In the genomic region with DNA sequence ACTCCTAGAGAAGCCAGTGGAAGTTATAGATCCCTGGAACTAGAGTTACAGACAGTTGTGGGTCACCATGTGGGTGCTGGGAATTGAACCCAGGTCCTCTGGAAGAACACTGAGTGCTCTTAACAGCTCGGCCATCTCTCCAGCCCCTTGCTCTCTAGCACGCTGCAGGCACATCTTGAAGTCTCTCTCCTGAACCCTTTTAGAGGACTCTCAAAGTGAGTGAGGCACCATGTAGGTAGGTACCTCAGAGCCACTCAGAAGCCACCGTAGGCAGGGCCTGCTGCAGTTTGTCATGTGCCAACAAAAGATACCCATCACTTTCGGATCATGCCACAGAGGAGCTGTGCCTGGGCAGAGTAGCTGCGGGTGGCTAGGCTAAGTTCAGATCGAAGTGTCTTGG, we compare ENCODE assay signal across 33 mouse cellular contexts. TPM values are rescaled to one million over a fixed set of nuclear protein-coding genes. Genes with fewer than 3 reads are reported as not detected.
"Had no signal": no experiment of that assay in that cellular context is flagged by ENCODE, and none has a peak within 500 bp of the region (broad histone marks: within the 10 kb centered on the region; RNA-seq: fewer than 3 reads in every experiment).

No protein-coding gene starts in this region.

- H3K27ac ChIP-seq: hindbrain, postnatal 0 days; kidney, embryonic 15.5 days; kidney, postnatal 0 days; limb, embryonic 13.5 days; limb, embryonic 15.5 days; liver, embryonic 12.5 days; liver, embryonic 14.5 days had no signal

- H3K36me3 ChIP-seq: heart, embryonic 12.5 days; hindbrain, embryonic 13.5 days; hindbrain, embryonic 15.5 days; kidney, embryonic 15.5 days; limb, embryonic 13.5 days; limb, embryonic 15.5 days; liver, embryonic 12.5 days had no signal

- H3K4me2 ChIP-seq: heart, embryonic 12.5 days; hindbrain, embryonic 13.5 days; hindbrain, embryonic 15.5 days; kidney, embryonic 15.5 days; limb, embryonic 13.5 days; limb, embryonic 15.5 days; liver, embryonic 12.5 days had no signal

- H3K27me3 ChIP-seq: hindbrain, embryonic 13.5 days; hindbrain, embryonic 15.5 days; limb, embryonic 15.5 days had no signal

- H3K4me3 ChIP-seq: heart, embryonic 12.5 days; hindbrain, embryonic 13.5 days; hindbrain, embryonic 15.5 days; kidney, embryonic 15.5 days; limb, embryonic 13.5 days; limb, embryonic 15.5 days; liver, embryonic 12.5 days had no signal

- H3K9ac ChIP-seq: heart, embryonic 12.5 days; hindbrain, embryonic 13.5 days; hindbrain, embryonic 15.5 days; kidney, embryonic 15.5 days; limb, embryonic 13.5 days; limb, embryonic 15.5 days; liver, embryonic 12.5 days; liver, embryonic 14.5 days had no signal

- ATAC-seq: hindbrain, postnatal 0 days; intestine, embryonic 16.5 days; liver, embryonic 12.5 days had no signal

- H3K9me3 ChIP-seq: heart, embryonic 12.5 days; hindbrain, embryonic 13.5 days; hindbrain, embryonic 15.5 days; kidney, embryonic 15.5 days; limb, embryonic 13.5 days; limb, embryonic 15.5 days; liver, embryonic 12.5 days had no signal

- DNase-seq: gastrocnemius, postnatal 14 days; heart, adult 18-20 months; heart, postnatal 10 days; kidney, adult 11 months; kidney, adult 2 months; kidney, adult 9 months; kidney, postnatal 14 days; kidney, postnatal 36 days; layer of hippocampus, adult 9-11 months; layer of hippocampus, postnatal 36 days; left cerebral cortex, postnatal 4 days had no signal

RNA-seq across cellular contexts. Expression of a gene that starts 6.3 kb away (rescaled TPM):
- total RNA-seq: gastrocnemius, adult 18-20 months; gastrocnemius, adult 8-10 months; gastrocnemius, postnatal 14 days; gastrocnemius, postnatal 36 days; hematopoietic stem cell, adult 5-6 weeks; hindbrain, postnatal 0 days; layer of hippocampus, adult 18-20 months; layer of hippocampus, adult 8-10 months; layer of hippocampus, postnatal 14 days; layer of hippocampus, postnatal 36 days; left cerebral cortex, adult 18-20 months; left cerebral cortex, adult 8-10 months; left cerebral cortex, postnatal 10 days; left cerebral cortex, postnatal 25 days; left cerebral cortex, postnatal 4 days had no signal
- polyA plus RNA-seq: hindbrain, postnatal 0 days had no signal

RNA-seq across cellular contexts. Expression of a gene that starts 45.0 kb away (rescaled TPM):
- total RNA-seq: hematopoietic stem cell, adult 5-6 weeks had no signal
